In the genomic region with DNA sequence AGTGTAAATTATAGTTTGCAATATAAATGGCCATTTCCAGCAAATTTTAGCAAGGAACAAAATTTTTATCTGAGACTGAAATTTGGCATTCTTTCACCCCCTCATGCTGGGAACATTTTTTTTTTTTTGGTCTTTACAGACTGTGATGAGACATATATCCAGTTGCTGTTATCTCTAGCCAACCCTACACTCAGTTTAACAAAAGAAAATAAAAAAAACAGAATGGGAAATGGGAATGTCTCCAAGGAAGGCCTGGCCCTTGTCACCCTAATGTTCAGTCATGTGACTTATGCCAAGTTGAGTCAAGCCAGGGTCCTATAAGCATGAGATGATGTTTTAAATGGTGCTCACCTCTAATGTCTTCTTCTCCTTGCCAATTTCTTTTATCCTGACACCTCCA, we compare ENCODE assay signal across 27 mouse cellular contexts.
DNase-seq lines count a peak whose midpoint lies in the region; ATAC-seq and TF ChIP-seq lines count a peak whose summit lies in the region.
"Had no signal": no experiment of that assay in that cellular context is flagged by ENCODE, and none has a peak within 500 bp of the region (broad histone marks: within the 10 kb centered on the region; RNA-seq: fewer than 3 reads in every experiment).

No protein-coding gene starts in this region.

- H3K27me3 ChIP-seq in lung, embryonic 14.5 days (ENCODE audit: insufficient read depth, low read length) = no peaks in the 10 kb centered on the region
- H3K27me3 ChIP-seq in lung, embryonic 16.5 days (ENCODE audit: control insufficient read depth, insufficient read depth, low read depth, low read length) = no peaks in the 10 kb centered on the region
- no peaks in the 10 kb centered on the region for H3K27me3 ChIP-seq in lung, postnatal 0 days (replicated peaks; ENCODE audit: insufficient read depth, low read length)
- H3K27me3 ChIP-seq: CH12.LX; embryonic facial prominence, embryonic 13.5 days; embryonic facial prominence, embryonic 15.5 days; forebrain, embryonic 13.5 days; forebrain, embryonic 15.5 days; Patski had no signal

- no peak overlapping the region for H3K4me2 ChIP-seq in lung, embryonic 14.5 days
- no peak overlapping the region for H3K4me2 ChIP-seq in lung, embryonic 16.5 days (ENCODE audit: low read depth, low read length)
- no peak overlapping the region for H3K4me2 ChIP-seq in lung, postnatal 0 days (replicated peaks; ENCODE audit: low read depth, low read length)
- H3K4me2 ChIP-seq: embryonic facial prominence, embryonic 13.5 days; embryonic facial prominence, embryonic 15.5 days; forebrain, embryonic 13.5 days; forebrain, embryonic 15.5 days had no signal

- TF ChIP-seq EP300 in lung, postnatal 0 days (IDR thresholded peaks at IDR 0.05) = no peak

- peak; percentile 79 for ATAC-seq in lung, embryonic 14.5 days (ENCODE audit: insufficient read depth)
- peak; percentile 65; the same call in 1 of the 2 replicates for ATAC-seq in lung, embryonic 16.5 days (ENCODE audit: low read depth)
- ATAC-seq in lung, postnatal 0 days = no peak
- ATAC-seq: activated CD4-positive, CD25-positive, alpha-beta regulatory T cell, adult 4 months; CD4-positive, CD25-positive, alpha-beta regulatory T cell, adult 4 months; forebrain, embryonic 13.5 days; forebrain, embryonic 15.5 days; forebrain, postnatal 0 days; Patski had no signal

- no peak overlapping the region for H3K27ac ChIP-seq in lung, embryonic 14.5 days (ENCODE audit: low read depth)
- H3K27ac ChIP-seq in lung, embryonic 16.5 days (ENCODE audit: low read length) = no peak overlapping the region
- no peak overlapping the region for H3K27ac ChIP-seq in lung, postnatal 0 days (ENCODE audit: low read length)
- H3K27ac ChIP-seq: embryonic facial prominence, embryonic 13.5 days; embryonic facial prominence, embryonic 15.5 days; forebrain, embryonic 13.5 days; forebrain, embryonic 15.5 days had no signal

- TF ChIP-seq CTCF in lung, embryonic 14.5 days (IDR thresholded peaks at IDR 0.05; ENCODE audit: low read depth) = no peak
- TF ChIP-seq CTCF in lung, postnatal 0 days (IDR thresholded peaks at IDR 0.05) = no peak

- no peaks in the 10 kb centered on the region for H3K9me3 ChIP-seq in lung, embryonic 14.5 days (ENCODE audit: low read depth, low read length)
- no peaks in the 10 kb centered on the region for H3K9me3 ChIP-seq in lung, embryonic 16.5 days (ENCODE audit: control insufficient read depth, low read length)
- no peaks in the 10 kb centered on the region for H3K9me3 ChIP-seq in lung, postnatal 0 days (ENCODE audit: low read length)
- H3K9me3 ChIP-seq: embryonic facial prominence, embryonic 13.5 days; embryonic facial prominence, embryonic 15.5 days; forebrain, embryonic 13.5 days; forebrain, embryonic 15.5 days had no signal

- H3K36me3 ChIP-seq in lung, embryonic 14.5 days (ENCODE audit: insufficient read depth) = no peaks in the 10 kb centered on the region
- H3K36me3 ChIP-seq in lung, embryonic 16.5 days (ENCODE audit: control insufficient read depth, insufficient read depth, low read length) = no peaks in the 10 kb centered on the region
- H3K36me3 ChIP-seq in lung, postnatal 0 days (ENCODE audit: insufficient read depth, low read length) = no peaks in the 10 kb centered on the region
- H3K36me3 ChIP-seq: embryonic facial prominence, embryonic 13.5 days; embryonic facial prominence, embryonic 15.5 days; forebrain, embryonic 15.5 days; G1E had no signal

- peak; percentile 68 for DNase-seq in lung, embryonic 14.5 days
- no peak for DNase-seq in lung, postnatal 4 days
- DNase-seq in lung, postnatal 0 days (ENCODE audit: low spot score) = no peak
- no peak for DNase-seq in kidney, adult 9 months
- DNase-seq: adrenal gland, adult 8-10 months; adrenal gland, postnatal 14 days; adrenal gland, postnatal 36 days; B cell, adult 2 months; cerebellum, adult 11 months; cerebellum, adult 18-20 months; cerebellum, adult 8-10 months; cerebellum, adult 9-11 months; cerebellum, postnatal 14 days; cerebellum, postnatal 36 days; embryo, embryonic 11 days; forebrain, postnatal 0 days had no signal

- no peaks in the 10 kb centered on the region for H3K4me1 ChIP-seq in lung, embryonic 14.5 days (ENCODE audit: insufficient read depth)
- no peaks in the 10 kb centered on the region; the same call in 1 of the 2 replicates for H3K4me1 ChIP-seq in lung, embryonic 16.5 days (replicated peaks; ENCODE audit: control insufficient read depth, insufficient read depth, low read length)
- no peaks in the 10 kb centered on the region for H3K4me1 ChIP-seq in lung, postnatal 0 days (ENCODE audit: insufficient read depth, low read depth, low read length)
- H3K4me1 ChIP-seq: embryonic facial prominence, embryonic 15.5 days; forebrain, embryonic 13.5 days; forebrain, embryonic 15.5 days had no signal

- no peak overlapping the region for H3K4me3 ChIP-seq in lung, embryonic 14.5 days (ENCODE audit: low read depth, low read length)
- H3K4me3 ChIP-seq in lung, embryonic 16.5 days (ENCODE audit: low read length) = no peak overlapping the region
- H3K4me3 ChIP-seq in lung, postnatal 0 days (ENCODE audit: low read depth, low read length) = no peak overlapping the region
- H3K4me3 ChIP-seq: embryonic facial prominence, embryonic 13.5 days; embryonic facial prominence, embryonic 15.5 days; erythroblast, embryonic 14.5 days; forebrain, embryonic 13.5 days; forebrain, embryonic 15.5 days had no signal

- no peak overlapping the region for H3K9ac ChIP-seq in lung, embryonic 14.5 days
- no peak overlapping the region for H3K9ac ChIP-seq in lung, embryonic 16.5 days (ENCODE audit: low read length)
- no peak overlapping the region for H3K9ac ChIP-seq in lung, postnatal 0 days (replicated peaks; ENCODE audit: low read depth)
- H3K9ac ChIP-seq: embryonic facial prominence, embryonic 13.5 days; embryonic facial prominence, embryonic 15.5 days; forebrain, embryonic 13.5 days; forebrain, embryonic 15.5 days; forebrain, postnatal 0 days had no signal
